11 mouse cellular contexts compared by ENCODE assay signal in genomic region chr6:90567928-90568327, GRCm38 (mm10).
"Had no signal": no experiment of that assay in that cellular context is flagged by ENCODE, and none has a peak within 500 bp of the region (broad histone marks: within the 10 kb centered on the region; RNA-seq: fewer than 3 reads in every experiment).

No protein-coding gene starts in this region.

- DNase-seq: liver, postnatal 0 days; lung, adult 2 months; lung, postnatal 14 days; lung, postnatal 36 days; retina, postnatal 1 day; right cerebral cortex, postnatal 25 days; right cerebral cortex, postnatal 4 days; spleen, adult 18-20 months; thymus, adult 2 months; thymus, postnatal 25 days; thymus, postnatal 4 days had no signal
